Comparison of ENCODE assay signal across 8 mouse cellular contexts in genomic region chr17:46772038-46772403, GRCm38 (mm10). TPM values are rescaled to one million over a fixed set of nuclear protein-coding genes. Genes with fewer than 3 reads are reported as not detected.
A peak's percentile ranks its signal among the peaks of the same experiment; 100 is the strongest.
DNase-seq lines count a peak whose midpoint lies in the region; ATAC-seq and TF ChIP-seq lines count a peak whose summit lies in the region.

No protein-coding gene starts in this region.

- intact Hi-C loops in gastrocnemius, postnatal 36 days (cut with DNase I) = no loop called here
- intact Hi-C loops in left cerebral cortex, postnatal 10 days (cut with DNase I) = no loop called here

- no peaks in the 10 kb centered on the region for H3K9me3 ChIP-seq in kidney, embryonic 14.5 days (ENCODE audit: control insufficient read depth, low read length)
- H3K9me3 ChIP-seq in hindbrain, embryonic 14.5 days (ENCODE audit: control insufficient read depth, low read length) = no peaks in the 10 kb centered on the region
- H3K9me3 ChIP-seq in midbrain, embryonic 14.5 days (ENCODE audit: control insufficient read depth, low read length) = no peaks in the 10 kb centered on the region

- no peak for TF ChIP-seq POLR2A in bone marrow, adult 2 months (IDR thresholded peaks at IDR 0.05; ENCODE audit: borderline replicate concordance, control insufficient read depth, low read depth, low read length)

- H3K4me1 ChIP-seq in kidney, embryonic 14.5 days (ENCODE audit: control insufficient read depth, insufficient read depth, low read length) = peaks cover 7% of the 10 kb centered on the region; the same call in 1 of the 2 replicates
- H3K4me1 ChIP-seq in bone marrow, adult 2 months (ENCODE audit: control insufficient read depth, insufficient read depth, low read length) = no peaks in the 10 kb centered on the region
- H3K4me1 ChIP-seq in hindbrain, embryonic 14.5 days (replicated peaks; ENCODE audit: control insufficient read depth, insufficient read depth, low read length) = peaks cover 19% of the 10 kb centered on the region
- peaks cover 14% of the 10 kb centered on the region; the same call in 1 of the 2 replicates for H3K4me1 ChIP-seq in midbrain, embryonic 14.5 days (ENCODE audit: control insufficient read depth, insufficient read depth, low read length)

- 8% methylated on average over 5 of the region's 5 CpGs for WGBS in kidney, embryonic 14.5 days
- 4% methylated on average over 5 of the region's 5 CpGs for WGBS in bone marrow, adult 2 months
- 10% methylated on average over 5 of the region's 5 CpGs for WGBS in hindbrain, embryonic 14.5 days
- 8% methylated on average over 5 of the region's 5 CpGs for WGBS in midbrain, embryonic 14.5 days

- H3K36me3 ChIP-seq in kidney, embryonic 14.5 days (ENCODE audit: control insufficient read depth, insufficient read depth, low read length) = peaks cover 29% of the 10 kb centered on the region
- peaks cover 30% of the 10 kb centered on the region for H3K36me3 ChIP-seq in hindbrain, embryonic 14.5 days (replicated peaks; ENCODE audit: control insufficient read depth, insufficient read depth)
- H3K36me3 ChIP-seq in midbrain, embryonic 14.5 days (ENCODE audit: control insufficient read depth, insufficient read depth, low read length) = peaks cover 28% of the 10 kb centered on the region

- ATAC-seq in kidney, embryonic 14.5 days (ENCODE audit: low FRiP score, low TSS enrichment) = peak; percentile 45
- ATAC-seq in hindbrain, embryonic 14.5 days (ENCODE audit: low FRiP score) = no peak; the same call in 1 of the 2 replicates
- ATAC-seq in midbrain, embryonic 14.5 days (ENCODE audit: low FRiP score, low TSS enrichment) = peak; percentile 35; the same call in 1 of the 2 replicates

- peak overlapping the region; percentile 57 for H3K4me2 ChIP-seq in kidney, embryonic 14.5 days (replicated peaks; ENCODE audit: low read depth, low read length)
- H3K4me2 ChIP-seq in hindbrain, embryonic 14.5 days (replicated peaks) = peak overlapping the region; percentile 97
- H3K4me2 ChIP-seq in midbrain, embryonic 14.5 days (ENCODE audit: low read length) = peak overlapping the region; percentile 84

- H3K27me3 ChIP-seq in kidney, embryonic 14.5 days (ENCODE audit: control insufficient read depth, insufficient read depth, low read length) = no peaks in the 10 kb centered on the region
- no peaks in the 10 kb centered on the region for H3K27me3 ChIP-seq in hindbrain, embryonic 14.5 days (ENCODE audit: control insufficient read depth, insufficient read depth, low read length)
- H3K27me3 ChIP-seq in midbrain, embryonic 14.5 days (ENCODE audit: control insufficient read depth, insufficient read depth, low read length) = no peaks in the 10 kb centered on the region

- TF ChIP-seq CTCF in bone marrow, adult 2 months (IDR thresholded peaks at IDR 0.05; ENCODE audit: control insufficient read depth, insufficient read depth, low read length) = no peak

- H3K27ac ChIP-seq in kidney, embryonic 14.5 days (ENCODE audit: low read depth, low read length) = peak overlapping the region; percentile 44
- no peak overlapping the region for H3K27ac ChIP-seq in bone marrow, adult 2 months (ENCODE audit: control insufficient read depth, insufficient read depth, low read depth, low read length, poor library complexity)
- peak overlapping the region; percentile 81 for H3K27ac ChIP-seq in hindbrain, embryonic 14.5 days
- H3K27ac ChIP-seq in midbrain, embryonic 14.5 days (replicated peaks; ENCODE audit: low read depth, low read length) = peak overlapping the region; percentile 71

- H3K9ac ChIP-seq in kidney, embryonic 14.5 days (ENCODE audit: low read depth, low read length) = peak overlapping the region; percentile 78; the same call in 1 of the 2 replicates
- peak overlapping the region; percentile 84 for H3K9ac ChIP-seq in hindbrain, embryonic 14.5 days
- peak overlapping the region; percentile 50; the same call in 1 of the 2 replicates for H3K9ac ChIP-seq in midbrain, embryonic 14.5 days (replicated peaks; ENCODE audit: low read length)

- H3K4me3 ChIP-seq in kidney, embryonic 14.5 days (ENCODE audit: low read length) = peak overlapping the region; percentile 60
- peak overlapping the region; percentile 93 for H3K4me3 ChIP-seq in bone marrow, adult 2 months (replicated peaks; ENCODE audit: control insufficient read depth, low read depth, low read length)
- peak overlapping the region; percentile 90 for H3K4me3 ChIP-seq in hindbrain, embryonic 14.5 days (replicated peaks; ENCODE audit: low read length)
- H3K4me3 ChIP-seq in midbrain, embryonic 14.5 days (replicated peaks; ENCODE audit: low read depth, low read length) = peak overlapping the region; percentile 67

- no peak for DNase-seq in kidney, postnatal 14 days
- DNase-seq in hindbrain, embryonic 14.5 days (ENCODE audit: low spot score) = no peak
- DNase-seq in midbrain, embryonic 14.5 days = no peak
- no peak for DNase-seq in gastrocnemius, postnatal 36 days
- no peak for DNase-seq in urinary bladder, adult 2 months (ENCODE audit: low spot score)
- DNase-seq in left cerebral cortex, postnatal 10 days (ENCODE audit: extremely low spot score in 1 of 2, low spot score in 2 of 2) = no peak

RNA-seq across cellular contexts. Expression of gene 2310039H08Rik, which starts 0.4 kb away (rescaled TPM):
- polyA plus RNA-seq in kidney, embryonic 14.5 days (2014; fragmentation: Nextera tagmentation; extraction: Ambion mirVana) = 73.6 and 92.5 TPM in 2 replicates
- 18.3 and 18.7 TPM in 2 replicates for polyA plus RNA-seq in bone marrow, adult 2 months (2011; ENCODE audit: insufficient read depth, insufficient read length, low replicate concordance, missing spikeins)
- polyA plus RNA-seq in hindbrain, embryonic 14.5 days (2014; fragmentation: Nextera tagmentation; extraction: Ambion mirVana) = 54.1 and 68.5 TPM in 2 replicates
- polyA plus RNA-seq in midbrain, embryonic 14.5 days (2014; fragmentation: Nextera tagmentation; extraction: Ambion mirVana) = 56.7 and 64.7 TPM in 2 replicates
- total RNA-seq in gastrocnemius, postnatal 36 days (2021) = 10 to 100 TPM; 26.8 to 33.5 TPM
- polyA plus RNA-seq in urinary bladder, adult 2 months (2012; rRNA removed) = 38.8 and 48.8 TPM in 2 replicates
- 10 to 100 TPM; 13.4 to 14.5 TPM for total RNA-seq in left cerebral cortex, postnatal 10 days (2021)

RNA-seq across cellular contexts. Expression of gene Ptcra, which starts 8.5 kb away (rescaled TPM):
- polyA plus RNA-seq in kidney, embryonic 14.5 days (2014; fragmentation: Nextera tagmentation; extraction: Ambion mirVana) = 0.38 and 0.56 TPM in 2 replicates
- polyA plus RNA-seq in bone marrow, adult 2 months (2011; ENCODE audit: insufficient read depth, insufficient read length, low replicate concordance, missing spikeins) = 2.0 TPM in 1 of 2 replicates, not detected in the other
- polyA plus RNA-seq in hindbrain, embryonic 14.5 days (2014; fragmentation: Nextera tagmentation; extraction: Ambion mirVana) = 0.21 and 0.35 TPM in 2 replicates
- polyA plus RNA-seq in midbrain, embryonic 14.5 days (2014; fragmentation: Nextera tagmentation; extraction: Ambion mirVana) = 0.22 TPM in 1 of 2 replicates, not detected in the other
- not detected for total RNA-seq in gastrocnemius, postnatal 36 days (2021)
- polyA plus RNA-seq in urinary bladder, adult 2 months (2012; rRNA removed) = 0.06 TPM in 1 of 2 replicates, not detected in the other
- total RNA-seq in left cerebral cortex, postnatal 10 days (2021) = not detected

RNA-seq across cellular contexts. Expression of gene Rpl7l1, which starts 10.5 kb away (rescaled TPM):
- 139 and 164 TPM in 2 replicates for polyA plus RNA-seq in kidney, embryonic 14.5 days (2014; fragmentation: Nextera tagmentation; extraction: Ambion mirVana)
- 26.9 and 45.0 TPM in 2 replicates for polyA plus RNA-seq in bone marrow, adult 2 months (2011; ENCODE audit: insufficient read depth, insufficient read length, low replicate concordance, missing spikeins)
- 73.8 and 81.9 TPM in 2 replicates for polyA plus RNA-seq in hindbrain, embryonic 14.5 days (2014; fragmentation: Nextera tagmentation; extraction: Ambion mirVana)
- polyA plus RNA-seq in midbrain, embryonic 14.5 days (2014; fragmentation: Nextera tagmentation; extraction: Ambion mirVana) = 74.3 and 96.8 TPM in 2 replicates
- total RNA-seq in gastrocnemius, postnatal 36 days (2021) = 10 to 100 TPM; 39.3 to 40.7 TPM
- 66.8 and 70.0 TPM in 2 replicates for polyA plus RNA-seq in urinary bladder, adult 2 months (2012; rRNA removed)
- total RNA-seq in left cerebral cortex, postnatal 10 days (2021) = 10 to 100 TPM; 46.5 to 52.7 TPM

RNA-seq across cellular contexts. Expression of gene Cnpy3, which starts 20.0 kb away (rescaled TPM):
- polyA plus RNA-seq in kidney, embryonic 14.5 days (2014; fragmentation: Nextera tagmentation; extraction: Ambion mirVana) = 61.7 and 71.5 TPM in 2 replicates
- 25.4 and 46.3 TPM in 2 replicates for polyA plus RNA-seq in bone marrow, adult 2 months (2011; ENCODE audit: insufficient read depth, insufficient read length, low replicate concordance, missing spikeins)
- 60.0 and 60.4 TPM in 2 replicates for polyA plus RNA-seq in hindbrain, embryonic 14.5 days (2014; fragmentation: Nextera tagmentation; extraction: Ambion mirVana)
- polyA plus RNA-seq in midbrain, embryonic 14.5 days (2014; fragmentation: Nextera tagmentation; extraction: Ambion mirVana) = 57.3 and 59.5 TPM in 2 replicates
- 1 to 10 TPM; 7.6 to 8.9 TPM for total RNA-seq in gastrocnemius, postnatal 36 days (2021)
- 64.3 and 66.7 TPM in 2 replicates for polyA plus RNA-seq in urinary bladder, adult 2 months (2012; rRNA removed)
- 10 to 100 TPM; 50.9 to 53.7 TPM for total RNA-seq in left cerebral cortex, postnatal 10 days (2021)

RNA-seq across cellular contexts. Expression of gene Gnmt, which starts 43.1 kb away (rescaled TPM):
- 0.43 and 1.0 TPM in 2 replicates for polyA plus RNA-seq in kidney, embryonic 14.5 days (2014; fragmentation: Nextera tagmentation; extraction: Ambion mirVana)
- polyA plus RNA-seq in bone marrow, adult 2 months (2011; ENCODE audit: insufficient read depth, insufficient read length, low replicate concordance, missing spikeins) = 2.9 and 3.0 TPM in 2 replicates
- polyA plus RNA-seq in hindbrain, embryonic 14.5 days (2014; fragmentation: Nextera tagmentation; extraction: Ambion mirVana) = 0.88 and 1.1 TPM in 2 replicates
- 0.71 and 0.85 TPM in 2 replicates for polyA plus RNA-seq in midbrain, embryonic 14.5 days (2014; fragmentation: Nextera tagmentation; extraction: Ambion mirVana)
- 1 to 10 TPM; 1.1 to 2.1 TPM for total RNA-seq in gastrocnemius, postnatal 36 days (2021)
- polyA plus RNA-seq in urinary bladder, adult 2 months (2012; rRNA removed) = 0.78 and 1.2 TPM in 2 replicates
- under 1 TPM in 1 of 2 experiments, not detected in 1; 0.69 TPM for total RNA-seq in left cerebral cortex, postnatal 10 days (2021)
